Mouse (Mus musculus) G1E (cell line): ENCODE measurements around the gene Nemp1. TPM values are rescaled to one million over a fixed set of nuclear protein-coding genes. Genes with fewer than 3 reads are reported as not detected.
A peak's percentile ranks its signal among the peaks of the same experiment; 100 is the strongest.

Experiments used
- ATAC-seq: 2 replicates; pipeline ENCODE4 v1.8.0; 2016; ENCODE audit warnings: mild to moderate bottlenecking; ENCODE audit not compliant: insufficient number of reproducible peaks, poor library complexity, low FRiP score, severe bottlenecking; ENCODE audit errors: extremely low read depth
- DNase-seq: peaks from one replicate; pipeline ENCODE4 v3.0.0; 2012; ENCODE audit warnings: low spot score
- H3K27me3 ChIP-seq: 2 replicates; pipeline ENCODE4 v1.6.1; 2012; ENCODE audit warnings: mild to moderate bottlenecking, low read length, inconsistent platforms; ENCODE audit not compliant: insufficient read depth
- H3K36me3 ChIP-seq: replicated peaks from 2 replicates; pipeline ENCODE3; 2012; ENCODE audit warnings: mild to moderate bottlenecking, inconsistent platforms
- H3K4me1 ChIP-seq: 2 replicates; pipeline ENCODE4 v1.6.1; 2012; ENCODE audit warnings: low read depth, low read length, inconsistent platforms, mixed read lengths; ENCODE audit not compliant: insufficient read depth
- H3K4me3 ChIP-seq: 2 replicates; pipeline ENCODE4 v1.5.1; 2012; ENCODE audit warnings: low read depth, mild to moderate bottlenecking, inconsistent platforms, low read length, moderate library complexity, mixed read lengths
- H3K9me3 ChIP-seq: replicated peaks from 2 replicates; pipeline ENCODE4 v1.6.1; 2012; ENCODE audit warnings: inconsistent platforms
- CTCF ChIP-seq: IDR thresholded peaks from 2 replicates; pipeline ENCODE4 v1.5.1; 2012; ENCODE audit warnings: low read depth, low read length, inconsistent platforms, mixed read lengths
- GATA1 ChIP-seq: IDR thresholded peaks from 2 replicates; pipeline ENCODE4 v1.6.1; 2012; ENCODE audit warnings: borderline replicate concordance, low read length, inconsistent platforms, mixed read lengths
- GATA2 ChIP-seq: IDR thresholded peaks from 2 replicates; pipeline ENCODE4 v1.6.1; 2012; ENCODE audit warnings: low read depth, low read length, inconsistent platforms, borderline replicate concordance
- POLR2AphosphoS5 ChIP-seq: IDR thresholded peaks from 2 replicates; pipeline ENCODE4 v1.6.1; 2012; ENCODE audit warnings: low read depth, low read length, inconsistent platforms; ENCODE audit not compliant: insufficient replicate concordance
- TAL1 ChIP-seq: conservative IDR thresholded peaks from 2 replicates; pipeline ENCODE4 v1.6.1; 2012; ENCODE audit warnings: low read depth, low read length, inconsistent platforms, mixed read lengths
- polyA plus RNA-seq: library from polyadenylated mRNA; stranded (reverse); fragments of >175 nt; gene quantifications from 2 replicates; pipeline ENCODE4 v1.2.3, GENCODE M21; 2012
- total RNA-seq, 2 experiments: library from RNA; stranded (forward) in 1 of 2; stranded (reverse) in 1 of 2; fragments of 200-1000 nt in 1 of 2; fragments of >200 nt in 1 of 2; fragmentation: Nextera tagmentation in 1 of 2; gene quantifications; 2 replicates each; pipeline ENCODE4 v1.2.3; 2014 to 2017

Gene Nemp1
- total and polyA plus RNA-seq, 3 experiments: 5.6 to 57.6 (median 40.4) TPM

DNA sequence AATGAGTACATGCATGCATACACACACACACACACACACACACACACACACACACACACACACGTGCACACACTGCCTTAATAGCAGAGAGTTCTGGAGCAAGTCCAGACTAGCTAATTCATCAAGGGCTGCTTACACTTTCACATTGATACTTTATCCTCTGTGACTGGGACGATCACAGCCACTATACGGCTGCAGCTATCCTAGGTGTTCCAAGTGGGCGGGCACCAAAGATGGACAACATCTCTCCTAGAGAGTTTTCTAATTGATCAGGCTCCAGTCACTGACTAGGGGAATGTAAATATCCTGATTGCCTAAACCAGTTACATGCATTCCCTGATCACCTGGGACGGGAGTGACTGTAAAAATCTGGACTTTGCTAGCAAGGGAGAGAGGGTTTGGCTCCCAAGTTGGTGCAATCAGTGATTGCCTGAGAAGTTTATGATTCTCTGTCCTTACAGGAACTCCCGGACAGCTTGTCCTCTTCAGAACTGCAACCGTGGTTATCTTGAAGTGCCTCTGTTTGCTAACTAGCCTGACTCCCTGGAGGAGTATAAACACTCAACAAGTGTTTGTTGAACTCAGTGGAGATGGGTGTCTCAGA, 33.9 kb upstream of the Nemp1 start:
- Histone ChIP-seq H3K9me3 (no peaks in the 10 kb centered on the region), H3K4me1 (peaks cover 6% of the 10 kb centered on the region; the same call in 1 of the 2 replicates), H3K36me3 (no peaks in the 10 kb centered on the region), H3K4me3 (no peak overlapping the region), H3K27me3 (peaks cover 42% of the 10 kb centered on the region)
- no peak for ATAC-seq
- TF ChIP-seq GATA1 (no peak), POLR2AphosphoS5 (no peak), GATA2 (no peak), TAL1 (no peak), CTCF (no peak)
- no peak for DNase-seq

GRCm38 (mm10) chr10:127640421-127640820, 26.3 kb upstream of the Nemp1 start:
- no peaks in the 10 kb centered on the region for H3K9me3 ChIP-seq
- TF ChIP-seq TAL1 (no peak), POLR2AphosphoS5 (no peak)
- peaks cover 16% of the 10 kb centered on the region for H3K27me3 ChIP-seq
- no peak overlapping the region for H3K4me3 ChIP-seq
- no peak for ATAC-seq
- H3K36me3 ChIP-seq: peaks cover 11% of the 10 kb centered on the region
- no peak for DNase-seq
- H3K4me1 ChIP-seq: peaks cover 36% of the 10 kb centered on the region

- no peaks in the 10 kb centered on the region for H3K9me3 ChIP-seq
- H3K27me3 ChIP-seq: peaks cover 11% of the 10 kb centered on the region
- peak overlapping the region; percentile 78 for H3K4me3 ChIP-seq
- ATAC-seq (peak; percentile 36), DNase-seq (peak; percentile 68)
- peaks cover 41% of the 10 kb centered on the region for H3K4me1 ChIP-seq
- peak; percentile 85 for TF ChIP-seq CTCF
- no peak for TF ChIP-seq GATA1
- no peak for TF ChIP-seq POLR2AphosphoS5
- TF ChIP-seq TAL1: no peak
- TF ChIP-seq GATA2: no peak
- peaks cover 28% of the 10 kb centered on the region for H3K36me3 ChIP-seq
Measured at GRCm38 (mm10) chr10:127641861-127642771, 24.6 kb upstream of the Nemp1 start.

GRCm38 (mm10) chr10:127642772-127643552, 23.7 kb upstream of the Nemp1 start, which contains the start of gene Stat6:
Gene Stat6, plus strand, starts transcription at chr10:127642986.
- Histone ChIP-seq H3K4me3 (peak within 1 kb of the TSS; percentile 78), H3K4me1 (peaks cover 45% of the 10 kb centered on the region), H3K36me3 (peaks cover 36% of the 10 kb centered on the region), H3K9me3 (no peaks in the 10 kb centered on the region), H3K27me3 (peaks cover 11% of the 10 kb centered on the region)
- ATAC-seq: peak; percentile 77
- DNase-seq: peak; percentile 93
- TF ChIP-seq GATA2 (no peak), GATA1 (no peak), TAL1 (no peak), POLR2AphosphoS5 (no peak), CTCF (no peak)

- peaks cover 43% of the 10 kb centered on the region for H3K36me3 ChIP-seq
- H3K4me1 ChIP-seq: peaks cover 46% of the 10 kb centered on the region
- TF ChIP-seq TAL1 (no peak), CTCF (no peak), GATA1 (no peak), GATA2 (no peak), POLR2AphosphoS5 (no peak)
- H3K9me3 ChIP-seq: no peaks in the 10 kb centered on the region
- H3K27me3 ChIP-seq: peaks cover 8% of the 10 kb centered on the region
- ATAC-seq (peak; percentile 61), DNase-seq (peak; percentile 85)
- H3K4me3 ChIP-seq: peak overlapping the region; percentile 78
Measured at GRCm38 (mm10) chr10:127643553-127644238, 23.0 kb upstream of the Nemp1 start.

- DNase-seq: no peak
- peaks cover 61% of the 10 kb centered on the region for H3K36me3 ChIP-seq
- H3K9me3 ChIP-seq: no peaks in the 10 kb centered on the region
- peaks cover 46% of the 10 kb centered on the region for H3K4me1 ChIP-seq
- TF ChIP-seq GATA1 (no peak), GATA2 (no peak), TAL1 (no peak), POLR2AphosphoS5 (no peak), CTCF (no peak)
- no peak overlapping the region for H3K4me3 ChIP-seq
- H3K27me3 ChIP-seq: no peaks in the 10 kb centered on the region; the same call in 1 of the 2 replicates
- ATAC-seq: no peak
Measured at GRCm38 (mm10) chr10:127645791-127646190, 20.9 kb upstream of the Nemp1 start.
